Mouse (Mus musculus) mouse embryonic stem cell (cell line): Measurements from ENCODE around the gene Tex44.

Experiments used
- in situ Hi-C, 2 experiments: fragments of 300-500 bp; cut with MboI; formaldehyde crosslinking; loops; 1 replicate in 1 of 2; 3 replicates in 1 of 2; pipeline ENCODE4 v1.14.3; 2019 to 2020; ENCODE audit warnings: low sequenced_read_pairs in 2 of 2, low pct_unique_long_range_greater_than_20kb in 1 of 2, mixed read lengths in 1 of 2; ENCODE audit not compliant: unreplicated experiment in 1 of 2

Tex44 gene

DNA sequence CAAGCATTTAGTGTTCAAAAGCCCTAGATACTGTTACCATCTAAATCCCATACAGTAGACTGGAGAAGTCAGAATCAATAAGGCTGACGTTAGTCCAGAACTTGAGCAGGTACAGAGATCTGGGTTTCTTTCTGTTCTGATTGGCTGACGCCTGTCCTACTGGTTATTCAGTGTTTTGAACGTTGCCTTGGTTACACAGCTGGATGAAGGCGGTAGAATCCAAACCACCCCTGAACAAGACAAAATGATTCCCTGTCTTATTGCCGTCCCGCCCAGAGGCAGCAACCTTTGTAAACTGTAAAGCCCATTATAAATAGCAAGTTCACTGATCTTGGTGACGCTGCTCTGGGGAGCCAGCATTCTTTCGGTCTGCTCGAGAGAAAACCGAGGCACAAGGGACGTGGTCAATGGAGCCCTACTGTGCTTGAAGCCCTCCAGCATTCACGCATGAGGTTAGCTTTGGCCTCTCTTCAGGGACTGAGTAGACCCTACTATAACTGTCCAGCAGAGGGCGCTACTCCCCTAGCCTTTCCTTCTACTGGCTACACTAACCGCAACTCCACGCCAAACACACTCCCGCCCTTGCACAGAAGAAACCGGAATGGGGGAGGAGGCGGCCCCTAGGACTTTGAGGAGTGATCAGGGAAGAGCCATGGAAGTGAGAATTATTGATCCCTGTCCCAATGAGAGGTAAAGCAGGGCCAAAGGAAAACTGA, 14.2 kb downstream of the Tex44 start:
- in situ Hi-C loops: loop anchor here in 1 of 2 experiments (5.0 kb wide), 1 partner anchor 37 kb away; no protein-coding TSS in a partner anchor

DNA sequence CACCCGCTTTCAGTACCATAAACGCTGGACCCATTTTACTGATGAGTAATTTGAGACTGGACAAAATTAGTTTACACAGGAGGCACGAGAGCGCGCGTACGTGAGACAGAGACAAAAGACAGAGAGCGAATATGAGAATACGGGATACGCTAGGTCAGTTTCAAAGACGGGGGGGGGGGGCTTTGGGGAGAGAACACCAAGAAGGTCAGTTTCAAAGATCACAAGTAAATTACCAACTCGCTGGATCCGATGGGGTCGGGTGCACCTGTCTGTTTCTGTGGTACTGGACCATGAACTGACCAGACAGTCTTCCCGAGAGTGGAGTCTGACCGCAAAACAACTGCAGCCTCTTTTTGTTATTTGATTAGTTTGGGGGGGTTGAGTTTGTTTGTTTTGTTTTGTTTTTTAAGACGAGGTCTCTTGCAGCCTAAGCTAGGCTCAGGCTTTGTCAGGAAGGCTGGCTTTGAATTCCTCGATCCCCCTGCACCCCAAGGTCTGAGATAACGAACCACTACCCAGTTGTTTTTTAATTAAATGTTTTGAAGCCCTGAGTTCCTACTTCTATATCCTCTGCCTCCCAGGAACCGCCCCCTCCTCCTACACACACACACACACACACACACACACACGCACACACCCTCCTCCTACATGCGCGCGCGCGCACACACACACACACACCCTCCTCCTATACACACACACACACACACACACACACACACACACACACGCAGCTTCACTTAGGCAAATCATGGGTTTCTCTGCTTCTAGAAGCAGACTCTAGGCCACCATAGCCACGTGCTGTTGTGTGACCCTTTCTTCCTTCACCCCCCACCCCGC, 15.0 kb downstream of the Tex44 start:
- in situ Hi-C loops: loop anchor here in 1 of 2 experiments (5.0 kb wide), 1 partner anchor 36 kb away; no protein-coding TSS in a partner anchor

DNA sequence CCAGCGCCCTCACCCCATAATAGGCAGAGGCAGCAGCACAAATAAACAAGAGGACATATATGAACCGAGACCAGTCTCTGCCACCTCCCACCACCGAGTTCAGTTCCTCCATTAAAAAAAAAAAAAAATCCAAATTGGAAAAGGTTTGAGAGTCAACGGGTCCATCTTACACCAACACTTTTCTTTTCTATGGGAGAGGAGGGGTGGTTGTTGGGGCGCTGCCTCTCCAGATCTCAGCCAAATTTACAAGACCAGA, 15.5 kb downstream of the Tex44 start:
- in situ Hi-C loops: loop anchor here in 1 of 2 experiments (5.0 kb wide), 1 partner anchor 36 kb away; no protein-coding TSS in a partner anchor

DNA sequence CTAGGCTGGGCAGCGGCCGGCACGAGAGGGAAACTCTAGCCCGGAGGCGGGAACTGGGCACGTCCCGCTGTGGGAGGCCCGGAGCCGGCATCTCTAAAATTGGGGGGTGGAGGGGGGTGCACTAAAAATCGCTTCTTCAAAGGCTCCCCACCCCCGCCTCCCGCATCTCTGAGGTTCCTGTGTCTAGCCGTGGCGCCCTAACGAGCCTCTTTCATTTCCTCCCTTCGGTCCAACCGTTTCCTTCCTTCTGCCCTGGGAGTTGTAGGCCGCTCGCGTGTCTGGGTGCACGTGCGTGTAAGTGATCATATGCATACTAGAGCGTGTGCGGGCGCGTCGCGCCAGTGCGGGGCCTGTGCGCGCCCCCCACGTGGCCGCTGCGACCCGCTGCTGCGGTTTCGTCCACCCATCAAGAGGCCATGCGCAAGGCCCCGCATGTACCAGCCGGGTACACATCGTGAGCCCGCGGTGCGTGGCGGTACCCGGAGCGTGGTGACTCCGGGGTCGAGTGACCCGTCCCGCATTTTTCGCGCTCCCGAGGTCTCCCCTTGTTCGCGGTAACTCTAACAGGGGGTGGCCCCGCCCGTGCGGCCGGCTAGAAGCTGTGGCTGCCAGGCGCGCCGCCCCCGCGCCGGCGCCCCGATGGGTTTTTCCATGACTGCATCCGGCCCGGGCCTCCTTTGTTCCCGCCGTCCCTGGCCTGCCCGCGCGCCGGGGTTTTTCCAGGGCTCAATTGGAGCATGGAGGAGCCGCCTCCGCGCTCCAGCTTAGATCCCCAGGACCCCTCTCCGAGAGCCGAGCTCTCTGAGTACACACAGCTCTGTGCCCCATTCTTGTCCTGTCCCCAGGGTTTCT, 16.1 kb downstream of the Tex44 start:
- in situ Hi-C loops: loop anchor here in 1 of 2 experiments (5.0 kb wide), 1 partner anchor 35 kb away; no protein-coding TSS in a partner anchor

DNA sequence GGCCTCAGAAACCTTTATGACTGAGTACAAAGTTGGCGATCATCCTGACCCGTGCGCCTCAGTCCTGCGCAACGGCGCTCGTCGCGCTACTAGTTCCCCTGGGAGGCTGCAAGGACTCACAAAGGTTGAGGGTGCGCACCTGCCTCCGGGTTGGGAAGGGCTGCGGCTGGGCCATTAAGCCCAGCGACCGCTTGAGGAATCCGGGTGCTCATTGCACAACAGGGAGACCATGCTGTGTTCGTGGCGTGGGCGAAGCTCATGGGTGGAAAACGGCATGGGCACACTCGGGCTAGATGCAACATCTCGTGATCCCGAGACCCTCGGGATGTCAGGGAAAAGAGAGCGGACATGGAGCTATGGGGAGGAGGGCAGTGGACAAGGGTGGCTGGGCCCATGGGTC, 16.7 kb downstream of the Tex44 start:
- in situ Hi-C loops: loop anchor here in 1 of 2 experiments (5.0 kb wide), 1 partner anchor 34 kb away; no protein-coding TSS in a partner anchor

DNA sequence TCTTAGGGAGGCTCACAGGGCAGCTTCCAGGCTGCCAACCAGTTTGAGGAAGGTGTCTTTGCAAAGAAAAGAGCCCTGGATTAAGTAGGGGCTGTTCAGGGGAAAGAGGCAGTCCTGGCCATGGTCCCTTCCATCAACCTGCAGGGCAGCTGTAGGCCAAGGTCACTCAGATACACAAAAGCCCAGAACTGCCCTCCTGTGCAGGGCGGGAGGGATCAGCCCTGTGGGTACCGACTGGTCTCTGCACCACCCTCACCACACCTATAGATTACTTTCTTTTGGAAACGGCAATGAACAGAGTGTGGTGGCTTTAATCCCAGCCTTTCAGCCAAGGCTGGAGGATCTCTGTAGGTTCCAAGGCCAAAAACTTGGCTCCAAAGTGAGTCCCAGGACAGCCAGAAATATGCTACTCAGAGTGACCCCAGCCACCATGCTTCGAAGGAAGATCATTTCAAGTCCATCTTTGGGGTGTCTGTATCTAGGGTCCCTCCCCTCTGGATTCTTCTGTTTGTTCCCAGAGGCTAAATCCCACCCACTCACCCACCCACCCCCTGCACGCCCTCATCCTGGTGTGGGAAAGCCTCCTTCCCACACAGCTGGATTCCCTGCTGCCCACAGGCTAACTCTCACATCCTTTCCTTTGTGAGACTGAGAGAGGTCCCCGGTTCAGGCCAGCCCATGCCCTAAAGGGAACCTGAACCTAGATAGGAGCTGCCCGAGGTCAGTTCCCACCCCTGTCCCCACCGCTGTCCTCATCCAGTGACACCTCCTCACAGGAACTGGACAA, 17.4 kb downstream of the Tex44 start:
- in situ Hi-C loops: loop anchor here in 1 of 2 experiments (5.0 kb wide), 1 partner anchor 34 kb away; no protein-coding TSS in a partner anchor

DNA sequence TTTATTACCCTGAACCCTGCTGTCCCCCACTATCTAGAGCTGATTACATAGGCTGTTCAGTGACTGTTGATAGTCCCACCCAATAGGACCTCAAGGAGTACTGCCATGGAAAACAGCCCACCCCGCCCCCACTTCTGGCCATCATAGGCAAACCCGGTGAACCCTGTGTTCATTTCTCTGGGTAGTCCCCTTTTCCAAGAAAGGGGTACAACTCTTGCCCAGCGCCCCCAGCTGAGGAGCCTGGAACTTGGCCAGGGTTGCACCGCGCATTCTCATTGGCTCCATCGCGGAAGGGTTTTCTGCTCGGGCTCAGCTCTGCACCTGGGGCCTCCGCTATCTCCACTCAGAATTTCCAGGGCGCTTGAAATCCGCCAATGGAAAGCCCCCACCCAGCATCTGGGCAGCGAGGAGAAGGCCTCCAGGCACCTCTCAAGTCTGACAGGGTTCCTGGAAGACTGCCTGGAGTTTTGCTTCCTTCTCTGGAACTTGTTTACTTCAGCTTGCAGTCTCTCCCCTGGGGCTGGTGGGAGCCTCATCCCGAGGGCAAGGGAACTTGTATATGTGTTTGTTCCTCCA, 21.6 kb downstream of the Tex44 start:
- in situ Hi-C loops: no loop called here

DNA sequence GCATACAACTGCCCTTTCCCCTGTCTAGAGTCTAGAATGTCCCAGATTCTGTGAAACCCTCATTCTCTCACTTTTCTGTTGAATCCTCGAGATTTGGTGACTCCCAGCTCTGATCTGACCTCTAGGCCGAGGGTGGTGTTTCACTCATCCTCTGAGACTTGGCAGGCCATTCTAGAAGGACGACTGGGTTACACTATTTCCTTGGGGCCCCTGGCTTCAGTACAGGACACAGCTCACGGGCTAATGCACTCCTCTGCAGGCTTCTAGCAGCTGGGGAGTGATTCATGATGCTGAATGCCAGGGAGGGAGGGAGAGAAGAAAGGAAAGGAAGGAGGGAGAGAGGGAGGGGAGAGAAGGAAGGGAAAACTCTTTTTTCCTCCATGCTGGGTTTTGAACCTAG, 22.1 kb downstream of the Tex44 start:
- in situ Hi-C loops: no loop called here

DNA sequence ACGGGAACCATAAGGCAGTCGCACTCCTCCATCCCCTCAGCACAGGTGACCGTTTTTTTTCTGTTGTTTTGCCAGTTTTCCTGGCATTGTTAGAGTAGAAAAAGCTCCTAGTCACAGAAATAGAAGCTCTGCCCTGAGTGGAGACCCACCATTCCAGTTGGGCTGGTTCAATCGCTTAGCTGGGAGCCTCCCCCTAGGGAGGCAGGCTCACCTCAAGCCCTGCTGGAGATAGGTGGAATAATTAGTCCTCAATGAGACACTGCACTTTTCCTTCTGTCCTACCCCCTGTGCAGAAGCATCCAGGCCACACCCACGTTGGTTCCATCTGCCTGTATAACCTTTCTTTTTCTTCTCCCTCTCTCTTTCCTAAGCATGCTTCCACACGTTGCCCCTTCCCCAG, 23.8 kb downstream of the Tex44 start:
- in situ Hi-C loops: no loop called here

DNA sequence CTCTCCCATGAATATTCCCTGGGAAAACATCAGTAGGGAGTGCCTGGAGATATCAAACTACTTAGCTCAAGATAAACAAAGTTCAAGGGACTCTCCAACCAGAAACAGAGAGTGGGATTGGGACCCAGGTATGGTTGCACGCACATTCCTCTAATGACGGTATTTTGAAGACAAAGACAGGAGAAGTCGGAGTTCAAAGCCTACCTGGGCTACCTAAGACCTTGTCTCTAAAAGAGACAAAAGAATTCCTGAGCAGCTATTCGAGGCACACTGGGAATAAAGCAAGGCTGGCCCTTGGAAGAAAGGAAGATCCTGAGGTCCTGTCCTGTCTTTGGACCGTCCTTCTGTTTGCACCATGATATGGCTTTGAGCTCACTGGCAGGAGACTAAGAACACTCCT, 26.6 kb downstream of the Tex44 start:
- in situ Hi-C loops: no loop called here

DNA sequence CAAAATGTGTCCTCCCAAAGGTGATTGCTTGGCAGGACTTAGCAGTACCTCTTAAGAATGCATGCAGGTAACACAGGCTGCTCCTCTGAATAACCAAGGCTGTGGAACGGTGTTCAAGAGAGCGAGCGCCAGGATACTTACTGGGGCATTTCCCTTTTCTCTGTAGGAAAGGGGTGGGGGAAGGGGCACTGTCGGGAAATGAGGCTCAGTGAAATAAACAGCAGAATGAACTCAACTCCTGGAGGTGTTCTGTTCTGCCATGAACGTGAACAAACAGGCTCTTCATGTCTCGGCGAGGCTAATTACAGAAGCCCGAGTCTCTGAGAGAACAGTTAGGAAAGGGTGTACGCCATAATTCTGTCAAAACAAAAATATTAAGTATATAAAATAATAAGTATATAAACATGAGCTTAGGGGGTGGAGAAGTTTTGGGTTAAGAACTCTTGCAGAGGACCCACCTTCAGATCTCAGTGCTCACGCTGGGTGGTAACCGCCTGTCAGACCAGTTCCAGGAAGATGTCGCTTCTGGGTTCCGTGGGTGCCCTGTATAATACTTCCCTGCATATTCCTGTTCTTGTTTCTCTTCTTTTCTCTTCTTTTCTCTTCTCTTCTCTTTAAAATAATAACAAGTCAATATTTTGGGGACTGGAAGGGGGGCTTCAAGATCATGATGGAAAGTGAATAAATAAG, 30.9 kb downstream of the Tex44 start:
- in situ Hi-C loops: no loop called here

DNA sequence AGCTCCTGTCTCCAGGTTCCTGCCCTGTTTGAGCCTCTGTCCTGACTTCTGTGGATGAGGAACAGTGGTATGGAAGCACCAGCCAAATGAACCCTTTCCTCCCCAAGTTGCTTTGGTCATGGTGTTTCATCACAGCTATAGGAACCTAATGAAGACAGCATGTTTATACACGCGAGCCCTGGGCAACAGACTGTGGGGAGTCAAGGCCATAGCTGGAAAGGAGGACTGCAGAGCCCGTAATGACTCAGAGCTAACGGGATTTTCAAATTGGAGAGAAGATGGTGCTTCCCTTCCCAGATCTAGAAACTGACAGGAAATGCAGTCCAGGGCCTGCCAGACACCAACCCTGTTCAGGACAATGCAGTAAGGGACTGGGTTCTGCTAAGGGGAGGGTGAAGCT, 33.2 kb downstream of the Tex44 start:
- in situ Hi-C loops: no loop called here

DNA sequence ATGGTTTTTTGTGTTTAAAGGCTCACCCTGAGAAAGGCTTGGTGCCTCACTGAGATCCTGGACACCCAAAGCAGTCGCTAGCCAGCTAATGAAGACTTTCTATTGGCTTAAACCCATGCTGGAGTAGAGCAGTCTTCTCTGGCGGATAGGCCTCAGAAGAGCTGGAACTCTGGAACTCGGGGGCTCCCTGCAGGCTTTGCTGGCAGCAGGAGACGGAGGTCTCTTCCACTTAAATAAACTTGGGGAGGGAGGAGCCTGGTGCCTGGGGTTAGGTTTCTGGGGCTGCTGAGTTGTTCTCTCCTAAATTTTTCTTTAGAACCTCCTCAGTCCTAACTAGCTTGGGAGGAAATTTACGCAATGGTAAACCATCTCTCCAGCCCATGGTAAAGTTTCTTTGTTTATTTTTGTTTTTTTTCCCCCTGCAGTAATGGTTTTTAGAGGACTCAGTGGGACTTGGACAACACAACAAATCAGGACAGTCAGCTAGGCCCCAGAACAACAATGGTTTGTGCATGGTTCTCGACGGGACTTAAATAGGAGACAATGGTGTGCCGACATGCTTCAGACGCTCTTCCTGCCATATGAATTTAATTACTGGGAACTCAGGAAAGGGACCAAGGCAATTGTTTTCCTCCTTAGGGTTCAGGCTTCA, 38.2 kb downstream of the Tex44 start:
- in situ Hi-C loops: no loop called here

DNA sequence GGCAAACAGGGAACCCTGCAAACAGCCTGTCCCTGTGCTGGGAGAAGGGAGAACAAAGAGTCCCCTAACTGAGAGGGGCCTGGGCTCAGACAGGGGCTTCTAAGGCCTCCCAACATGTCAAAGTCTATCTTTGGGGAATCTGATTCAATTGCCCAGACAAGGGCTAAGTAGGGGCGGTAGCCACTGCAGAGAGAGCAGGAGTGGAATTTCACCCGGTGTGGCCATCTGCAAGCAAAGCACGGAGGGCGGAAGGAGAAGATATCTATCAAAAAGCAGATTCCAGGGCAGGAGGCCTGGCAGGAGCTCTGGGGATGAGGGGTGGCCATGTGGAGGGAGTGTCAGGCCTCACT, 38.7 kb downstream of the Tex44 start:
- in situ Hi-C loops: no loop called here

DNA sequence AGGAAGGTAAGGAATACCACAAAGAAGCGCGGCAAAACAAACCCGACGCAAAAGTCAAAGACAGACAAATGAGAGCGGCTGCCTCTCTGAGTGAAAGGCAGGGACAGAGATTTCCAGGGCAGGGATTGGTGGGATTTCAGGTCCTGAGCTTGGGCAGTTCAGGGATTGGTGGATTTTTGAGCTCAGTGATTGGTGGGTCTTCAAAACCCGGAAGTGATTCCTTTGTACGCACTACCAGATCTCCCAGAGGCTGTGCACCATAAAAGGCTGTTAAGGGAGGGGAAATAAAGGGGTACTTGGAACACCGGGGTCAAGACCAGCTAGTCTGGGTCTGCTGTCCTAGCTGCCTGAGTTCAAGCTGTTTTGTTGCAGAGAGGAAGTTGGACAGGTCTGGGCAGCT, 41.3 kb downstream of the Tex44 start:
- in situ Hi-C loops: no loop called here

DNA sequence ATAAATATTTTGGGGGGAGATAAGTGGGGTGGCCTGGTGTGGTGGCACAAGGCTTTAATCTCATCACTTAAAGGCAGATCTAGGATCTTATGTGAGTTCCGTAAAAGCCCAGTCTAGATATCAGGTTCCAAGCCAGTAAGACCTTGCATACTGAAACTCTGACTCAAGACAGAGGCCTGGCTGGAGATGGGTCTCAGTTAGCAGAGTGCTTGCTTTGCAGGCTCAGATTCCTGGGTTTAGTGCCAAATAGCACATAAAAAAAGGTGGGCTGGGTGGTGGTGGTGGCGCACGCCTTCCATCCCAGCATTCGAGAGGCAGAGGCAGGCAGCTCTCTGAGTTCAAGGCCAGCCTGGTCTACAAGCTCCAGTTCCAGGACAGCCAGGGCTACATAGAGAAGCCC, 43.7 kb downstream of the Tex44 start:
- in situ Hi-C loops: no loop called here
